Mouse (Mus musculus): ENCODE measurements at regions not wholly inside any gene's neighbourhood (a gene's known extent, or its start where the extent isn't known, plus 50 kb on each side); places are given as distances from the start of the nearest gene placed in this dataset.

- Histone ChIP-seq H3K4me3 (ENCODE audit: low read depth, low read length) (no peak overlapping the region), H3K4me1 (replicated peaks; ENCODE audit: control insufficient read depth, insufficient read depth, low read length) (no peaks in the 10 kb centered on the region), H3K36me3 (ENCODE audit: control insufficient read depth, insufficient read depth, low read length) (no peaks in the 10 kb centered on the region), H3K9me3 (ENCODE audit: control insufficient read depth, low read length) (no peaks in the 10 kb centered on the region), H3K9ac (ENCODE audit: low read length) (no peak overlapping the region), H3K27me3 (replicated peaks; ENCODE audit: control insufficient read depth, insufficient read depth, low read length) (no peaks in the 10 kb centered on the region), H3K4me2 (ENCODE audit: low read length) (no peak overlapping the region), H3K27ac (ENCODE audit: low read depth) (no peak overlapping the region)
- ATAC-seq (replicated peaks; ENCODE audit: low FRiP score, low TSS enrichment, low read depth): no peak
- WGBS: 85% methylated on average over 2 of the region's 2 CpGs
- peak; percentile 20 for DNase-seq (ENCODE audit: low spot score)
Observed at GRCm38 (mm10) chr2:173843671-173844070, 106.4 kb downstream of the Vapb start.

- no peak for ATAC-seq (replicated peaks; ENCODE audit: low FRiP score, low TSS enrichment, low read depth)
- no peaks in the 10 kb centered on the region for H3K36me3 ChIP-seq (ENCODE audit: control insufficient read depth, insufficient read depth, low read length)
- no peaks in the 10 kb centered on the region for H3K27me3 ChIP-seq (replicated peaks; ENCODE audit: control insufficient read depth, insufficient read depth, low read length)
- DNase-seq (ENCODE audit: low spot score): no peak
- no peak overlapping the region for H3K27ac ChIP-seq (ENCODE audit: low read depth)
- H3K9me3 ChIP-seq (ENCODE audit: control insufficient read depth, low read length): no peaks in the 10 kb centered on the region
- H3K4me2 ChIP-seq (ENCODE audit: low read length): no peak overlapping the region
- no peak overlapping the region for H3K9ac ChIP-seq (ENCODE audit: low read length)
- H3K4me1 ChIP-seq (replicated peaks; ENCODE audit: control insufficient read depth, insufficient read depth, low read length): no peaks in the 10 kb centered on the region
- WGBS: 56% methylated on average over 3 of the region's 3 CpGs
- no peak overlapping the region for H3K4me3 ChIP-seq (ENCODE audit: low read depth, low read length)
Observed at GRCm38 (mm10) chr2:173844524-173844923, 107.2 kb downstream of the Vapb start.

GRCm38 (mm10) chr2:173845155-173846029 is 108.1 kb downstream of the Vapb start:
- H3K4me1 ChIP-seq (replicated peaks; ENCODE audit: control insufficient read depth, insufficient read depth, low read length): no peaks in the 10 kb centered on the region
- 74% methylated on average over 14 of the region's 14 CpGs for whole genome bisulfite sequencing
- H3K4me3 ChIP-seq (ENCODE audit: low read depth, low read length): no peak overlapping the region
- no peaks in the 10 kb centered on the region for H3K27me3 ChIP-seq (replicated peaks; ENCODE audit: control insufficient read depth, insufficient read depth, low read length)
- no peak overlapping the region for H3K27ac ChIP-seq (ENCODE audit: low read depth)
- H3K4me2 ChIP-seq (ENCODE audit: low read length): no peak overlapping the region
- DNase-seq (ENCODE audit: low spot score) (peak; percentile 39), ATAC-seq (replicated peaks; ENCODE audit: low FRiP score, low TSS enrichment, low read depth) (no peak)
- no peaks in the 10 kb centered on the region for H3K9me3 ChIP-seq (ENCODE audit: control insufficient read depth, low read length)
- H3K9ac ChIP-seq (ENCODE audit: low read length): no peak overlapping the region
- H3K36me3 ChIP-seq (ENCODE audit: control insufficient read depth, insufficient read depth, low read length): no peaks in the 10 kb centered on the region

- ATAC-seq (replicated peaks; ENCODE audit: low FRiP score, low TSS enrichment, low read depth) (no peak), DNase-seq (ENCODE audit: low spot score) (no peak)
- no peak overlapping the region for H3K9ac ChIP-seq (ENCODE audit: low read length)
- no peak overlapping the region for H3K27ac ChIP-seq (ENCODE audit: low read depth)
- no peaks in the 10 kb centered on the region for H3K27me3 ChIP-seq (replicated peaks; ENCODE audit: control insufficient read depth, insufficient read depth, low read length)
- H3K36me3 ChIP-seq (ENCODE audit: control insufficient read depth, insufficient read depth, low read length): no peaks in the 10 kb centered on the region
- 0 out of 2 replicates have a peak, but pooled peaks cover 4% of the 10 kb centered on the region for H3K4me1 ChIP-seq (replicated peaks; ENCODE audit: control insufficient read depth, insufficient read depth, low read length)
- H3K9me3 ChIP-seq (ENCODE audit: control insufficient read depth, low read length): no peaks in the 10 kb centered on the region
- 40% methylated on average over 4 of the region's 4 CpGs for WGBS
- no peak overlapping the region for H3K4me2 ChIP-seq (ENCODE audit: low read length)
- no peak overlapping the region for H3K4me3 ChIP-seq (ENCODE audit: low read depth, low read length)
Observed at GRCm38 (mm10) chr2:173851054-173851453, 113.7 kb downstream of the Vapb start.

- H3K9me3 ChIP-seq (ENCODE audit: control insufficient read depth, low read length): no peaks in the 10 kb centered on the region
- H3K4me1 ChIP-seq (replicated peaks; ENCODE audit: control insufficient read depth, insufficient read depth, low read length): 0 out of 2 replicates have a peak, but pooled peaks cover 4% of the 10 kb centered on the region
- 55% methylated on average over 13 of the region's 13 CpGs for WGBS
- H3K27me3 ChIP-seq (replicated peaks; ENCODE audit: control insufficient read depth, insufficient read depth, low read length): no peaks in the 10 kb centered on the region
- DNase-seq (ENCODE audit: low spot score) (no peak), ATAC-seq (replicated peaks; ENCODE audit: low FRiP score, low TSS enrichment, low read depth) (no peak)
- no peaks in the 10 kb centered on the region for H3K36me3 ChIP-seq (ENCODE audit: control insufficient read depth, insufficient read depth, low read length)
- no peak overlapping the region for H3K4me2 ChIP-seq (ENCODE audit: low read length)
- no peak overlapping the region for H3K27ac ChIP-seq (ENCODE audit: low read depth)
- H3K4me3 ChIP-seq (ENCODE audit: low read depth, low read length): no peak overlapping the region
- no peak overlapping the region for H3K9ac ChIP-seq (ENCODE audit: low read length)
Observed at GRCm38 (mm10) chr2:173854172-173854723, 116.9 kb downstream of the Vapb start.

GRCm38 (mm10) chr2:173854846-173855245 is 117.5 kb downstream of the Vapb start:
- Histone ChIP-seq H3K4me3 (ENCODE audit: low read depth, low read length) (no peak overlapping the region), H3K4me1 (replicated peaks; ENCODE audit: control insufficient read depth, insufficient read depth, low read length) (0 out of 2 replicates have a peak, but pooled peaks cover 4% of the 10 kb centered on the region), H3K36me3 (ENCODE audit: control insufficient read depth, insufficient read depth, low read length) (no peaks in the 10 kb centered on the region), H3K4me2 (ENCODE audit: low read length) (no peak overlapping the region), H3K9ac (ENCODE audit: low read length) (no peak overlapping the region), H3K27ac (ENCODE audit: low read depth) (no peak overlapping the region), H3K9me3 (ENCODE audit: control insufficient read depth, low read length) (no peaks in the 10 kb centered on the region), H3K27me3 (replicated peaks; ENCODE audit: control insufficient read depth, insufficient read depth, low read length) (no peaks in the 10 kb centered on the region)
- 56% methylated on average over 7 of the region's 7 CpGs for WGBS
- DNase-seq (ENCODE audit: low spot score): no peak
- no peak for ATAC-seq (replicated peaks; ENCODE audit: low FRiP score, low TSS enrichment, low read depth)

- Histone ChIP-seq H3K36me3 (ENCODE audit: control insufficient read depth, insufficient read depth, low read length) (no peaks in the 10 kb centered on the region), H3K9ac (ENCODE audit: low read length) (no peak overlapping the region), H3K9me3 (ENCODE audit: control insufficient read depth, low read length) (no peaks in the 10 kb centered on the region), H3K4me1 (replicated peaks; ENCODE audit: control insufficient read depth, insufficient read depth, low read length) (0 out of 2 replicates have a peak, but pooled peaks cover 4% of the 10 kb centered on the region), H3K27ac (ENCODE audit: low read depth) (no peak overlapping the region), H3K4me2 (ENCODE audit: low read length) (no peak overlapping the region), H3K27me3 (replicated peaks; ENCODE audit: control insufficient read depth, insufficient read depth, low read length) (no peaks in the 10 kb centered on the region), H3K4me3 (ENCODE audit: low read depth, low read length) (no peak overlapping the region)
- ATAC-seq (replicated peaks; ENCODE audit: low FRiP score, low TSS enrichment, low read depth) (no peak), DNase-seq (ENCODE audit: low spot score) (no peak)
- WGBS: 80% methylated on average over 4 of the region's 4 CpGs
Observed at GRCm38 (mm10) chr2:173855296-173855695, 118.0 kb downstream of the Vapb start.

- WGBS: 84% methylated on average over 6 of the region's 6 CpGs
- no peaks in the 10 kb centered on the region for H3K27me3 ChIP-seq (replicated peaks; ENCODE audit: control insufficient read depth, insufficient read depth, low read length)
- H3K4me3 ChIP-seq (ENCODE audit: low read depth, low read length): no peak overlapping the region
- H3K27ac ChIP-seq (ENCODE audit: low read depth): no peak overlapping the region
- H3K4me1 ChIP-seq (replicated peaks; ENCODE audit: control insufficient read depth, insufficient read depth, low read length): 0 out of 2 replicates have a peak, but pooled peaks cover 4% of the 10 kb centered on the region
- no peak for ATAC-seq (replicated peaks; ENCODE audit: low FRiP score, low TSS enrichment, low read depth)
- no peak for DNase-seq (ENCODE audit: low spot score)
- H3K4me2 ChIP-seq (ENCODE audit: low read length): no peak overlapping the region
- H3K9me3 ChIP-seq (ENCODE audit: control insufficient read depth, low read length): no peaks in the 10 kb centered on the region
- H3K9ac ChIP-seq (ENCODE audit: low read length): no peak overlapping the region
- H3K36me3 ChIP-seq (ENCODE audit: control insufficient read depth, insufficient read depth, low read length): no peaks in the 10 kb centered on the region
Observed at GRCm38 (mm10) chr2:173857006-173857405, 119.7 kb downstream of the Vapb start.
